Mouse (Mus musculus): ENCODE measurements around the gene Emcn. TPM values are rescaled to one million over a fixed set of nuclear protein-coding genes. Genes with fewer than 3 reads are reported as not detected.

Emcn gene
- polyA plus RNA-seq, 1 experiment from 2014 or later, result 23.0 TPM

- no peaks in the 10 kb centered on the region for H3K27me3 ChIP-seq
- 76% methylated on average over 4 of the region's 4 CpGs for WGBS
Observed at GRCm38 (mm10) chr3:137330950-137331349, 9.9 kb upstream of the Emcn start.

GRCm38 (mm10) chr3:137332531-137332930 is 8.3 kb upstream of the Emcn start:
- Histone ChIP-seq H3K4me1 (no peaks in the 10 kb centered on the region), H3K9me3 (replicated peaks) (no peaks in the 10 kb centered on the region), H3K4me3 (no peak overlapping the region), H3K9ac (no peak overlapping the region), H3K4me2 (replicated peaks) (no peak overlapping the region), H3K36me3 (no peaks in the 10 kb centered on the region), H3K27me3 (no peaks in the 10 kb centered on the region), H3K27ac (no peak overlapping the region)
- 71% methylated on average over 4 of the region's 4 CpGs for WGBS
- no peak for ATAC-seq (ENCODE audit: low FRiP score)

More at GRCm38 (mm10) chr3:137330950-137331349, 9.9 kb upstream of the Emcn start:
- no peak overlapping the region for H3K4me2 ChIP-seq (replicated peaks)
- H3K4me3 ChIP-seq, result no peak overlapping the region
- H3K4me1 ChIP-seq, result no peaks in the 10 kb centered on the region
- no peak overlapping the region for H3K27ac ChIP-seq
- H3K36me3 ChIP-seq, result no peaks in the 10 kb centered on the region
- no peak for ATAC-seq (ENCODE audit: low FRiP score)
- no peaks in the 10 kb centered on the region for H3K9me3 ChIP-seq (replicated peaks)
- no peak overlapping the region for H3K9ac ChIP-seq

- H3K4me3 ChIP-seq, result no peak overlapping the region
- no peak overlapping the region for H3K9ac ChIP-seq
- no peaks in the 10 kb centered on the region for H3K9me3 ChIP-seq (replicated peaks)
- H3K36me3 ChIP-seq, result no peaks in the 10 kb centered on the region
- H3K27me3 ChIP-seq, result no peaks in the 10 kb centered on the region
- WGBS, result 93% methylated on average over 4 of the region's 4 CpGs
- H3K4me2 ChIP-seq (replicated peaks), result no peak overlapping the region
- no peak overlapping the region for H3K27ac ChIP-seq
- no peaks in the 10 kb centered on the region for H3K4me1 ChIP-seq
- no peak for ATAC-seq (ENCODE audit: low FRiP score)
Observed at GRCm38 (mm10) chr3:137335957-137336356, 4.9 kb upstream of the Emcn start.

DNA sequence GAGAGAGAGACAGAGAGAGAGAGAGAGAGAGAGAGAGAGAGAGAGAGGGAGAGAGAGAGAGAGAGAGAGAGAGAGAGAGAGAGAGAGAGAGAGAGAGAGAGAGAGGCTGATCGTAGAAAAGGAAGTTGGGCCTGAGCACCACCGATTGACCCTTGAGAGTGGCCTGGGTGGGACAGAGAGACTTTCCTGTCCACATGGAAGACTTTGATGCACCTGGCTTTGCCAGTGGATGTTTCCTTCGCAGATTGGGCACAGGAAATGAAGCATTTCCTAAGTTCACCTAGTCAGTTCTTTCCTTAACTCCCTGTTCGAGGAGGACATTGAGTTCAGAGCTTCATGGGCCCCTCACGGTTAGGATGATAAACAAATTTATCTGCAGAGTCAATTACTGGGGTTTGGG is 2.6 kb downstream of the Emcn start:
- H3K9ac ChIP-seq, result no peak overlapping the region
- H3K36me3 ChIP-seq, result no peaks in the 10 kb centered on the region
- no peak overlapping the region for H3K27ac ChIP-seq
- no peaks in the 10 kb centered on the region for H3K27me3 ChIP-seq
- WGBS, result 86% methylated on average over 4 of the region's 5 CpGs
- H3K9me3 ChIP-seq (replicated peaks), result no peaks in the 10 kb centered on the region
- H3K4me3 ChIP-seq, result no peak overlapping the region
- no peak for ATAC-seq (ENCODE audit: low FRiP score)
- H3K4me2 ChIP-seq (replicated peaks), result no peak overlapping the region
- no peaks in the 10 kb centered on the region for H3K4me1 ChIP-seq

DNA sequence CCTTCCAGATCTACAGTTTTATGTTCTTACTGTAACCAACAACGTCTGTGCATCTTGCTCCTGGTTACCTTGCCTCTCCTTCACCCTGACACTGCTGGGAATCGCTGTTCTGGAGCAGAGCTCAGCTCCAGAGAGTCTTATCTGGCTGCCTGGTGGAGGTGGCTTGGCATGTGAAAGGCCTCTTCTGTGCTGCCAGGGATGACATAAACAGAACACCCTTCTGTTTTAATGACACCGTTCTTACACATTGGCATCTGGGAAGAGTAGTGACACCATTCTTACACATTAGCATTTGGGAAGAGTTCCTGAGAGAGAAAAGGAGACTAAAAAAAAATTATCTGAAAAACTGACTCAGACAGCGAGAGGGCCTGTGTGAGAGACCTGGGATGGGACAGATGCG is 11.0 kb downstream of the Emcn start:
- no peak for ATAC-seq (ENCODE audit: low FRiP score)
- H3K36me3 ChIP-seq, result no peaks in the 10 kb centered on the region
- no peak overlapping the region for H3K9ac ChIP-seq
- no peaks in the 10 kb centered on the region for H3K9me3 ChIP-seq (replicated peaks)
- H3K4me3 ChIP-seq, result no peak overlapping the region
- H3K4me1 ChIP-seq, result no peaks in the 10 kb centered on the region
- H3K27me3 ChIP-seq, result no peaks in the 10 kb centered on the region
- 80% methylated on average over 5 of the region's 5 CpGs for WGBS
- H3K27ac ChIP-seq, result no peak overlapping the region
- H3K4me2 ChIP-seq (replicated peaks), result no peak overlapping the region

DNA sequence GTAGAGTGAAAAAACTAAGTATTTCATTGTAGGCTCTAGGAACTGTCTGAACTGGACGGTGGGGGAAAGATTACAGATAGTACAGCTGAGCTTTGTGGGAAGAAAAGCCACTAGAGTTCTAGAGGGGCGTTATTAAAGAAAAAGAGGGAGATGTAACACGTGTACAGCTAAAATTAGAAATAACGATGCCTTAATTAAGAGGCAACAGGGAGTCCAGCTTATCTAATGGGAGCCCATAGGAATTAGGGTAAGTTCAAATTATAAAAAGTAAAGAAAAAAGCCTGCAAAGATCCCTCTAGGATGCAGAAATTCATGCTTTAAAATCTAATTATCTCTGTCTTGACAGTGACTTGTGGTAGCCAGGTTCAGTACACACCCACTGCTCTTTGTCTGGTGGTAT is 15.8 kb downstream of the Emcn start:
- no peaks in the 10 kb centered on the region for H3K27me3 ChIP-seq
- H3K36me3 ChIP-seq, result no peaks in the 10 kb centered on the region
- no peak overlapping the region for H3K27ac ChIP-seq
- H3K9me3 ChIP-seq (replicated peaks), result no peaks in the 10 kb centered on the region
- 86% methylated on average over 4 of the region's 4 CpGs for WGBS
- H3K4me3 ChIP-seq, result no peak overlapping the region
- H3K9ac ChIP-seq, result no peak overlapping the region
- no peaks in the 10 kb centered on the region for H3K4me1 ChIP-seq
- ATAC-seq (ENCODE audit: low FRiP score), result no peak
- H3K4me2 ChIP-seq (replicated peaks), result no peak overlapping the region

- Histone ChIP-seq H3K4me2 (replicated peaks) (no peak overlapping the region), H3K9ac (no peak overlapping the region), H3K4me3 (no peak overlapping the region), H3K9me3 (replicated peaks) (no peaks in the 10 kb centered on the region), H3K27me3 (no peaks in the 10 kb centered on the region), H3K36me3 (no peaks in the 10 kb centered on the region), H3K4me1 (no peaks in the 10 kb centered on the region), H3K27ac (no peak overlapping the region)
- ATAC-seq (ENCODE audit: low FRiP score), result no peak
- 86% methylated on average over 6 of the region's 6 CpGs for whole genome bisulfite sequencing
Observed at GRCm38 (mm10) chr3:137367123-137367825, 26.4 kb downstream of the Emcn start.

DNA sequence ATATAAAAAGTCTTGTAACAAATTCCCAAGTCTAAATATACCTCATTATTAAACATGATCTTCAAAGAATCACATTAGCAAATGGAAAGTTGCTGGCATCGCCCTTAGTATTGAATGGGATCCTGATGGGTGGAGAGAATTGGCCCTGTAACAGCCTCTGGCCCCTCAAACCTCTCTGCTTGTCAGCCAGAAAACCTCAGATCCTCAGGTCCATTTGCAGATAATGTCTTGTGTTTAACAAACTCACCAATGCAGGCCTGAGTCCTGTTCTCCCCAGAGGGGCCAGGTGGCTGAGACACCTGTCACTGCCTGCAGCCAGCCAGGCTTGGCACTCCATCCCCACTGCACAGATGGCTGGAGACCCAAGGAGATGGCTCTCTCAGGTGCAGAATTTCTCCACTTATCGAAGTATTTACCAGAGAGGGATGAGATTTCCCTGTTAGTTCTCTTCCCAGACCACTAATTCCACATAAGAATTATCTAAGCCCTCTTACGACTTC is 27.0 kb downstream of the Emcn start:
- Histone ChIP-seq H3K4me1 (no peaks in the 10 kb centered on the region), H3K9me3 (replicated peaks) (no peaks in the 10 kb centered on the region), H3K9ac (no peak overlapping the region), H3K36me3 (no peaks in the 10 kb centered on the region), H3K27ac (no peak overlapping the region), H3K4me3 (no peak overlapping the region), H3K27me3 (no peaks in the 10 kb centered on the region), H3K4me2 (replicated peaks) (no peak overlapping the region)
- 66% methylated on average over 3 of the region's 3 CpGs for WGBS
- ATAC-seq (ENCODE audit: low FRiP score), result no peak

DNA sequence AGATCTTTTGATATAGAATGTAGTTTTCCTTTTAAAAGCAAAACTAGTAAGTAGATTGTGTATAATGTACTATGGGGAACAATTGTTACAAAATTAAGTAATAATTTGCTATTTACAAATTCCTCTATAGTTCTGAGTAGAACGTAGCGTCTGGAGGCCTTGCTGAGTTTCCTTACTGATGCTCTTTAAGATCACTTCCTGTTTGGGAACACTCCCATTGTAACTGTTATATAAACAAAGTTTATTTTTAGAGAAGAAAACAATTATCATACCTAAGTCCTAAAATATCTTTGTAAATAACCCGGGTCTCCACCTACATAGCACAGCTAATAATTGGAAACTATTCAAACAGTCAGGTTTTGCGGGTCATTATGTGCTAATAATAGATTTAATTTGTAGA is 32.0 kb downstream of the Emcn start:
- H3K4me3 ChIP-seq, result no peak overlapping the region
- H3K4me1 ChIP-seq, result no peaks in the 10 kb centered on the region
- no peak overlapping the region for H3K9ac ChIP-seq
- H3K36me3 ChIP-seq, result no peaks in the 10 kb centered on the region
- ATAC-seq (ENCODE audit: low FRiP score), result no peak
- no peaks in the 10 kb centered on the region for H3K27me3 ChIP-seq
- WGBS, result 89% methylated on average over 4 of the region's 4 CpGs
- H3K9me3 ChIP-seq (replicated peaks), result no peaks in the 10 kb centered on the region
- H3K4me2 ChIP-seq (replicated peaks), result no peak overlapping the region
- no peak overlapping the region for H3K27ac ChIP-seq

GRCm38 (mm10) chr3:137382311-137382710 is 41.4 kb downstream of the Emcn start:
- no peak overlapping the region for H3K9ac ChIP-seq
- no peak overlapping the region for H3K27ac ChIP-seq
- no peaks in the 10 kb centered on the region for H3K9me3 ChIP-seq (replicated peaks)
- 91% methylated on average over 2 of the region's 2 CpGs for WGBS
- H3K4me3 ChIP-seq, result no peak overlapping the region
- H3K27me3 ChIP-seq, result no peaks in the 10 kb centered on the region
- H3K4me1 ChIP-seq, result no peaks in the 10 kb centered on the region
- no peak overlapping the region for H3K4me2 ChIP-seq (replicated peaks)
- H3K36me3 ChIP-seq, result no peaks in the 10 kb centered on the region
- no peak for ATAC-seq (ENCODE audit: low FRiP score)

GRCm38 (mm10) chr3:137395588-137395987 is 54.7 kb downstream of the Emcn start:
- H3K36me3 ChIP-seq, result no peaks in the 10 kb centered on the region
- no peak for ATAC-seq (ENCODE audit: low FRiP score)

GRCm38 (mm10) chr3:137415451-137416086 is 74.7 kb downstream of the Emcn start:
- Histone ChIP-seq H3K4me3 (no peak overlapping the region), H3K4me2 (replicated peaks) (no peak overlapping the region), H3K9ac (no peak overlapping the region), H3K36me3 (no peaks in the 10 kb centered on the region), H3K27ac (no peak overlapping the region), H3K27me3 (0 out of 2 replicates have a peak, but pooled peaks cover 2% of the 10 kb centered on the region), H3K9me3 (replicated peaks) (no peaks in the 10 kb centered on the region), H3K4me1 (0 out of 2 replicates have a peak, but pooled peaks cover 4% of the 10 kb centered on the region)
- 66% methylated on average over 5 of the region's 5 CpGs for WGBS
- no peak for ATAC-seq (ENCODE audit: low FRiP score)

More at GRCm38 (mm10) chr3:137395588-137395987, 54.7 kb downstream of the Emcn start:
- Histone ChIP-seq H3K9me3 (replicated peaks) (no peaks in the 10 kb centered on the region), H3K27me3 (no peaks in the 10 kb centered on the region), H3K9ac (no peak overlapping the region), H3K4me2 (replicated peaks) (no peak overlapping the region), H3K27ac (no peak overlapping the region), H3K4me1 (no peaks in the 10 kb centered on the region), H3K4me3 (no peak overlapping the region)
- 66% methylated on average over 11 of the region's 11 CpGs for WGBS

- no peaks in the 10 kb centered on the region for H3K9me3 ChIP-seq (replicated peaks)
- H3K4me2 ChIP-seq (replicated peaks), result no peak overlapping the region
- H3K4me1 ChIP-seq, result 0 out of 2 replicates have a peak, but pooled peaks cover 4% of the 10 kb centered on the region
- H3K27ac ChIP-seq, result no peak overlapping the region
- 0 out of 2 replicates have a peak, but pooled peaks cover 2% of the 10 kb centered on the region for H3K27me3 ChIP-seq
- no peak overlapping the region for H3K9ac ChIP-seq
- H3K36me3 ChIP-seq, result no peaks in the 10 kb centered on the region
- 79% methylated on average over 4 of the region's 4 CpGs for WGBS
- ATAC-seq (ENCODE audit: low FRiP score), result no peak
- H3K4me3 ChIP-seq, result no peak overlapping the region
Observed at GRCm38 (mm10) chr3:137418636-137419035, 77.8 kb downstream of the Emcn start.
